Mouse (Mus musculus): ENCODE measurements at regions not wholly inside any gene's neighbourhood (a gene's known extent, or its start where the extent isn't known, plus 50 kb on each side); places are given as distances from the start of the nearest gene placed in this dataset.
"Not testable (repeated sequence)": the region's sequence is repeated elsewhere in the genome, so short reads cannot be mapped to it uniquely, and the experiment has no call there.

GRCm38 (mm10) chr3:20892916-20893430 is 526.0 kb upstream of the Agtr1b start:
- no peak for DNase-seq (ENCODE audit: low spot score in 2 of 2)

- no peak for DNase-seq (ENCODE audit: low spot score in 2 of 2)
Measured at GRCm38 (mm10) chr3:20864241-20864640, 497.3 kb upstream of the Agtr1b start.

- no peak for DNase-seq (ENCODE audit: low spot score in 2 of 2)
Measured at GRCm38 (mm10) chr3:20831038-20831437, 464.1 kb upstream of the Agtr1b start.

GRCm38 (mm10) chr3:20829391-20829790 is 462.4 kb upstream of the Agtr1b start:
- DNase-seq (ENCODE audit: low spot score in 2 of 2), result no peak

GRCm38 (mm10) chr3:20828811-20829210 is 461.8 kb upstream of the Agtr1b start:
- DNase-seq (ENCODE audit: low spot score in 2 of 2), result no peak

GRCm38 (mm10) chr3:20825661-20826334 is 458.8 kb upstream of the Agtr1b start:
- no peak for DNase-seq (ENCODE audit: low spot score in 2 of 2)

- DNase-seq (ENCODE audit: low spot score in 2 of 2), result no peak
Measured at GRCm38 (mm10) chr3:20822226-20822625, 455.2 kb upstream of the Agtr1b start.

- no peak for DNase-seq (ENCODE audit: low spot score in 2 of 2)
Measured at GRCm38 (mm10) chr3:20821712-20822111, 454.7 kb upstream of the Agtr1b start.

- DNase-seq (ENCODE audit: low spot score in 2 of 2), result no peak
Measured at GRCm38 (mm10) chr3:20820047-20820446, 453.1 kb upstream of the Agtr1b start.

GRCm38 (mm10) chr3:20819586-20819985 is 452.6 kb upstream of the Agtr1b start:
- DNase-seq (ENCODE audit: low spot score in 2 of 2), result no peak

- no peak for DNase-seq (ENCODE audit: low spot score in 2 of 2)
Measured at GRCm38 (mm10) chr3:20816613-20817012, 449.6 kb upstream of the Agtr1b start.

- no peak for DNase-seq (ENCODE audit: low spot score in 2 of 2)
Measured at GRCm38 (mm10) chr3:20794256-20794655, 427.3 kb upstream of the Agtr1b start.

GRCm38 (mm10) chr3:20792503-20792902 is 425.5 kb upstream of the Agtr1b start:
- DNase-seq (ENCODE audit: low spot score in 2 of 2), result peak in 1 of 2 experiments; percentile 19

- no peak for DNase-seq (ENCODE audit: low spot score in 2 of 2)
Measured at GRCm38 (mm10) chr3:20777883-20778282, 410.9 kb upstream of the Agtr1b start.

GRCm38 (mm10) chr3:20776964-20777304 is 410.0 kb upstream of the Agtr1b start:
- no peak for DNase-seq (ENCODE audit: low spot score in 2 of 2)

- DNase-seq (ENCODE audit: low spot score in 2 of 2), result no peak
Measured at GRCm38 (mm10) chr3:20776128-20776963, 409.4 kb upstream of the Agtr1b start.

- DNase-seq (ENCODE audit: low spot score in 2 of 2), result no peak
Measured at GRCm38 (mm10) chr3:20734302-20734701, 367.3 kb upstream of the Agtr1b start.

- no peak for DNase-seq (ENCODE audit: low spot score in 2 of 2)
Measured at GRCm38 (mm10) chr3:20732005-20732404, 365.0 kb upstream of the Agtr1b start.

- no peak for DNase-seq (ENCODE audit: low spot score in 2 of 2)
Measured at GRCm38 (mm10) chr3:20730481-20730880, 363.5 kb upstream of the Agtr1b start.

- not testable (repeated sequence) for DNase-seq (ENCODE audit: low spot score in 2 of 2)
Measured at GRCm38 (mm10) chr3:20729776-20730175, 362.8 kb upstream of the Agtr1b start.

GRCm38 (mm10) chr3:20714671-20715070 is 347.7 kb upstream of the Agtr1b start:
- no peak for DNase-seq (ENCODE audit: low spot score in 2 of 2)

- DNase-seq (ENCODE audit: low spot score in 2 of 2), result no peak
Measured at GRCm38 (mm10) chr3:20709661-20710060, 342.7 kb upstream of the Agtr1b start.

Measured in adrenal gland, adult 18-20 months (tissue).